Mouse (Mus musculus): ENCODE measurements around the gene Gnai1. TPM values are rescaled to one million over a fixed set of nuclear protein-coding genes. Genes with fewer than 3 reads are reported as not detected.

The Gnai1 gene
- polyA plus RNA-seq, 1 experiment from 2014 or later = 28.9 TPM

- Histone ChIP-seq H3K4me3 (ENCODE audit: low read depth, low read length) (no peak overlapping the region), H3K9me3 (ENCODE audit: control insufficient read depth, low read length) (no peaks in the 10 kb centered on the region), H3K9ac (ENCODE audit: low read length) (no peak overlapping the region), H3K27ac (ENCODE audit: low read depth) (no peak overlapping the region), H3K27me3 (replicated peaks; ENCODE audit: control insufficient read depth, insufficient read depth, low read length) (no peaks in the 10 kb centered on the region), H3K4me2 (ENCODE audit: low read length) (no peak overlapping the region), H3K36me3 (ENCODE audit: control insufficient read depth, insufficient read depth, low read length) (no peaks in the 10 kb centered on the region), H3K4me1 (replicated peaks; ENCODE audit: control insufficient read depth, insufficient read depth, low read length) (no peaks in the 10 kb centered on the region)
- no peak for ATAC-seq (replicated peaks; ENCODE audit: low FRiP score, low TSS enrichment, low read depth)
- DNase-seq (ENCODE audit: low spot score) = no peak
- 84% methylated on average over 4 of the region's 4 CpGs for WGBS
Measured at GRCm38 (mm10) chr5:18318846-18319245, 41.3 kb downstream of the Gnai1 start.

- WGBS = 23% methylated on average over 1 of the region's 1 CpGs
- Histone ChIP-seq H3K9ac (ENCODE audit: low read length) (no peak overlapping the region), H3K9me3 (ENCODE audit: control insufficient read depth, low read length) (no peaks in the 10 kb centered on the region), H3K27me3 (replicated peaks; ENCODE audit: control insufficient read depth, insufficient read depth, low read length) (no peaks in the 10 kb centered on the region), H3K27ac (ENCODE audit: low read depth) (no peak overlapping the region), H3K4me2 (ENCODE audit: low read length) (no peak overlapping the region), H3K4me1 (replicated peaks; ENCODE audit: control insufficient read depth, insufficient read depth, low read length) (no peaks in the 10 kb centered on the region), H3K4me3 (ENCODE audit: low read depth, low read length) (no peak overlapping the region), H3K36me3 (ENCODE audit: control insufficient read depth, insufficient read depth, low read length) (peaks cover 10% of the 10 kb centered on the region; the same call in 1 of the 2 replicates)
- no peak for ATAC-seq (replicated peaks; ENCODE audit: low FRiP score, low TSS enrichment, low read depth)
- no peak for DNase-seq (ENCODE audit: low spot score)
Measured at GRCm38 (mm10) chr5:18307229-18307804, 52.8 kb downstream of the Gnai1 start.

GRCm38 (mm10) chr5:18296584-18296983, 63.6 kb downstream of the Gnai1 start:
- 78% methylated on average over 2 of the region's 2 CpGs for WGBS
- Histone ChIP-seq H3K9me3 (ENCODE audit: control insufficient read depth, low read length) (no peaks in the 10 kb centered on the region), H3K27ac (ENCODE audit: low read depth) (no peak overlapping the region), H3K4me2 (ENCODE audit: low read length) (no peak overlapping the region), H3K9ac (ENCODE audit: low read length) (no peak overlapping the region), H3K4me1 (replicated peaks; ENCODE audit: control insufficient read depth, insufficient read depth, low read length) (no peaks in the 10 kb centered on the region), H3K27me3 (replicated peaks; ENCODE audit: control insufficient read depth, insufficient read depth, low read length) (no peaks in the 10 kb centered on the region), H3K36me3 (ENCODE audit: control insufficient read depth, insufficient read depth, low read length) (0 out of 2 replicates have a peak, but pooled peaks cover 2% of the 10 kb centered on the region), H3K4me3 (ENCODE audit: low read depth, low read length) (no peak overlapping the region)
- DNase-seq (ENCODE audit: low spot score) (no peak), ATAC-seq (replicated peaks; ENCODE audit: low FRiP score, low TSS enrichment, low read depth) (no peak)

- Histone ChIP-seq H3K4me1 (replicated peaks; ENCODE audit: control insufficient read depth, insufficient read depth, low read length) (no peaks in the 10 kb centered on the region), H3K27me3 (replicated peaks; ENCODE audit: control insufficient read depth, insufficient read depth, low read length) (no peaks in the 10 kb centered on the region), H3K4me3 (ENCODE audit: low read depth, low read length) (no peak overlapping the region), H3K27ac (ENCODE audit: low read depth) (no peak overlapping the region), H3K9ac (ENCODE audit: low read length) (no peak overlapping the region), H3K4me2 (ENCODE audit: low read length) (no peak overlapping the region), H3K36me3 (ENCODE audit: control insufficient read depth, insufficient read depth, low read length) (peaks cover 16% of the 10 kb centered on the region; the same call in 1 of the 2 replicates), H3K9me3 (ENCODE audit: control insufficient read depth, low read length) (no peaks in the 10 kb centered on the region)
- DNase-seq (ENCODE audit: low spot score) (no peak), ATAC-seq (replicated peaks; ENCODE audit: low FRiP score, low TSS enrichment, low read depth) (no peak)
- WGBS = 84% methylated on average over 5 of the region's 5 CpGs
Measured at GRCm38 (mm10) chr5:18292744-18293143, 67.4 kb downstream of the Gnai1 start.

GRCm38 (mm10) chr5:18289530-18289929, 70.6 kb downstream of the Gnai1 start:
- H3K9ac ChIP-seq (ENCODE audit: low read length) = no peak overlapping the region
- DNase-seq (ENCODE audit: low spot score) (no peak), ATAC-seq (replicated peaks; ENCODE audit: low FRiP score, low TSS enrichment, low read depth) (no peak)
- H3K36me3 ChIP-seq (ENCODE audit: control insufficient read depth, insufficient read depth, low read length) = peaks cover 27% of the 10 kb centered on the region
- H3K27ac ChIP-seq (ENCODE audit: low read depth) = no peak overlapping the region
- H3K4me3 ChIP-seq (ENCODE audit: low read depth, low read length) = no peak overlapping the region
- H3K4me1 ChIP-seq (replicated peaks; ENCODE audit: control insufficient read depth, insufficient read depth, low read length) = no peaks in the 10 kb centered on the region
- no peak overlapping the region for H3K4me2 ChIP-seq (ENCODE audit: low read length)
- WGBS = 83% methylated on average over 4 of the region's 4 CpGs
- no peaks in the 10 kb centered on the region for H3K27me3 ChIP-seq (replicated peaks; ENCODE audit: control insufficient read depth, insufficient read depth, low read length)
- peaks cover 4% of the 10 kb centered on the region; the same call in 1 of the 2 replicates for H3K9me3 ChIP-seq (ENCODE audit: control insufficient read depth, low read length)

DNA sequence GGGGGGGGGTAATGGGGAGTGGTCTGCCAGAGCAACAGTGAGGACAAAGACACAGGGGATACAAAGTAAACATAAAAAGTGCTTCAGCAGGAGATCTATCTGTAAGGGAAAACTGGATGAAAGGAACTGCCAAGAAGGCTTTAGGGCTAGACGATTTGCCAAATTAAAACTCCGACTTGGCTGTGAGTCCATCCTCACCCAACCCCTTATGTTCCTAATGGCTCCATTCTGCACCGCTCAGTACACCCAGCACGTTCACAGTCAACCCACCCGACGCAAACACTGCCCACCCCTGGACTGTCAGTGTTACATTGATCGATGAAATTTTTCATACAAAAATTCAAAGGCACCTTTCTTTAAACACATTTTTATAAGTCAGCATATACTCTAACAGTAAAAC, 71.5 kb downstream of the Gnai1 start:
- H3K4me2 ChIP-seq (ENCODE audit: low read length) = no peak overlapping the region
- no peak overlapping the region for H3K9ac ChIP-seq (ENCODE audit: low read length)
- peaks cover 27% of the 10 kb centered on the region for H3K36me3 ChIP-seq (ENCODE audit: control insufficient read depth, insufficient read depth, low read length)
- no peak for ATAC-seq (replicated peaks; ENCODE audit: low FRiP score, low TSS enrichment, low read depth)
- H3K4me3 ChIP-seq (ENCODE audit: low read depth, low read length) = no peak overlapping the region
- H3K27ac ChIP-seq (ENCODE audit: low read depth) = no peak overlapping the region
- H3K27me3 ChIP-seq (replicated peaks; ENCODE audit: control insufficient read depth, insufficient read depth, low read length) = no peaks in the 10 kb centered on the region
- H3K9me3 ChIP-seq (ENCODE audit: control insufficient read depth, low read length) = peaks cover 4% of the 10 kb centered on the region; the same call in 1 of the 2 replicates
- no peaks in the 10 kb centered on the region for H3K4me1 ChIP-seq (replicated peaks; ENCODE audit: control insufficient read depth, insufficient read depth, low read length)
- 90% methylated on average over 7 of the region's 7 CpGs for WGBS
- no peak for DNase-seq (ENCODE audit: low spot score)

GRCm38 (mm10) chr5:18288079-18288478, 72.1 kb downstream of the Gnai1 start:
- Histone ChIP-seq H3K27ac (ENCODE audit: low read depth) (no peak overlapping the region), H3K4me3 (ENCODE audit: low read depth, low read length) (no peak overlapping the region), H3K4me1 (replicated peaks; ENCODE audit: control insufficient read depth, insufficient read depth, low read length) (no peaks in the 10 kb centered on the region), H3K9ac (ENCODE audit: low read length) (no peak overlapping the region), H3K9me3 (ENCODE audit: control insufficient read depth, low read length) (peaks cover 4% of the 10 kb centered on the region; the same call in 1 of the 2 replicates), H3K4me2 (ENCODE audit: low read length) (no peak overlapping the region), H3K36me3 (ENCODE audit: control insufficient read depth, insufficient read depth, low read length) (peaks cover 27% of the 10 kb centered on the region), H3K27me3 (replicated peaks; ENCODE audit: control insufficient read depth, insufficient read depth, low read length) (no peaks in the 10 kb centered on the region)
- ATAC-seq (replicated peaks; ENCODE audit: low FRiP score, low TSS enrichment, low read depth) (no peak), DNase-seq (ENCODE audit: low spot score) (no peak)
- WGBS = 87% methylated on average over 3 of the region's 3 CpGs

- Histone ChIP-seq H3K36me3 (ENCODE audit: control insufficient read depth, insufficient read depth, low read length) (peaks cover 5% of the 10 kb centered on the region), H3K27ac (ENCODE audit: low read depth) (no peak overlapping the region), H3K9me3 (ENCODE audit: control insufficient read depth, low read length) (peaks cover 4% of the 10 kb centered on the region; the same call in 1 of the 2 replicates), H3K27me3 (replicated peaks; ENCODE audit: control insufficient read depth, insufficient read depth, low read length) (no peaks in the 10 kb centered on the region), H3K4me1 (replicated peaks; ENCODE audit: control insufficient read depth, insufficient read depth, low read length) (no peaks in the 10 kb centered on the region), H3K9ac (ENCODE audit: low read length) (no peak overlapping the region), H3K4me2 (ENCODE audit: low read length) (no peak overlapping the region), H3K4me3 (ENCODE audit: low read depth, low read length) (no peak overlapping the region)
- ATAC-seq (replicated peaks; ENCODE audit: low FRiP score, low TSS enrichment, low read depth) (no peak), DNase-seq (ENCODE audit: low spot score) (no peak)
- 87% methylated on average over 3 of the region's 3 CpGs for WGBS
Measured at GRCm38 (mm10) chr5:18282095-18282494, 78.1 kb downstream of the Gnai1 start.

- 90% methylated on average over 7 of the region's 7 CpGs for WGBS
- Histone ChIP-seq H3K9me3 (ENCODE audit: control insufficient read depth, low read length) (no peaks in the 10 kb centered on the region), H3K4me1 (replicated peaks; ENCODE audit: control insufficient read depth, insufficient read depth, low read length) (no peaks in the 10 kb centered on the region), H3K27me3 (replicated peaks; ENCODE audit: control insufficient read depth, insufficient read depth, low read length) (no peaks in the 10 kb centered on the region), H3K4me2 (ENCODE audit: low read length) (no peak overlapping the region), H3K27ac (ENCODE audit: low read depth) (no peak overlapping the region), H3K9ac (ENCODE audit: low read length) (no peak overlapping the region), H3K36me3 (ENCODE audit: control insufficient read depth, insufficient read depth, low read length) (peaks cover 12% of the 10 kb centered on the region), H3K4me3 (ENCODE audit: low read depth, low read length) (no peak overlapping the region)
- DNase-seq (ENCODE audit: low spot score) = no peak
- no peak for ATAC-seq (replicated peaks; ENCODE audit: low FRiP score, low TSS enrichment, low read depth)
Measured at GRCm38 (mm10) chr5:18274352-18274940, 85.7 kb downstream of the Gnai1 start.
